Mouse (Mus musculus): ENCODE measurements around the gene Banf2. TPM values are rescaled to one million over a fixed set of nuclear protein-coding genes. Genes with fewer than 3 reads are reported as not detected.

The Banf2 gene
- total RNA-seq (2021): not detected

DNA sequence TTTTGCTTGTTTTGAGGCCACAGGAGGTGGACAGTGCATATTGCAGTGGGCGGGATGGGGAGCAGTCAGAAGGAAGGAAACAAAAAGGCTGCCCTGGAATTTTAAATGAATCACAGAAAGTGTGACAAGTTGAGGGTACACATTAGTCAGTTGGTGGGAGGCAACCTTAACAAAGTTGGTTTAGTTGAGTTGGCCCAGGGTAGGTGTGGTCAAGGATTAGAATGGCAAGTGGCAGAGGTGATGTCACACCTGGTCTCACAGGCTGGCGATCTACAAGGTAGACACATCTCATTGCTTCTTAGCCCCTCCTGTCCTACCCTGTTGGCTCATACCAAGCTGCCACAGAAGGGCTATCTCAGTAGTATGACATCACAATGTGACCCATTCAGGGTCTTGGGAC lies at the start of gene Banf2:
TSS of gene Banf2 (plus strand) at position 396 of the 400 bp plus-strand sequence.
- DNase-seq: no peak

DNA sequence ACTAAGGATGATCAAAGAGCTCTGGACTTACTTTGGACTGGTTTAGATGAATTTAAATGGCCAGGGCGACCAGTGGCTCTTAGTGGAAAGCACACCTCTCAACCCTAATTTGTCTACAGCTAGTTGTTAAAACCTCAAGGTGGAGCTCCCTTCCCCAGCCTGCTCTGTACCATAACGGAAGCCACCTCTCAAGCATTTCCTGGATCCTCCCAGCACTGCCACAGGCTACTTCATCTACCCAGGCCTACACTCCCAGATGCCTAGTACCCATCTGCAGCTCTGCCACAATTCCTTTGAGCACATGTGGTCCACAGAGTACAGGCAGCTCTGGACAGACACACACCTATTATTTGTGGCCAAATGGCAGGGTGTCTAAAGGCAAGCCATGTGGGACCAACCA lies 49.4 kb upstream of the Banf2 start:
- DNase-seq: no peak

DNA sequence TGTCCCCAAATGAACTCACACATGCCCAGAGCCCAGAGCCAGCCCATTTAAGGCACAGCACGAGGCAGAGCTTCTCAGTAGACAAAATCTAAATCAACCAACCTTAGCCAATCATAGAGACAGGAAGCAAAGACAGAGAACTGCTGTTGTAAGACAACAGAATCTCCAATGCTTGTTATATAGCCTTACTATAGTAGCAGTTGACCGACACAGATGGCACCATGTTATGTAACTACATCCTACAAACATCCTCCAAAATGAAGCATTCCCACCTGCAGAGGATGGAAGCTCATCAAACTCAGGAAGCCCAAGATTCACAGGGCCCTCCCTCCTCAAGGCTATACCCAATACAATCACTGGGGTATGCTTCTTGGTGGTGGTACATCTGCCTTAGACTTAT lies 45.4 kb upstream of the Banf2 start:
- no peak for DNase-seq

DNA sequence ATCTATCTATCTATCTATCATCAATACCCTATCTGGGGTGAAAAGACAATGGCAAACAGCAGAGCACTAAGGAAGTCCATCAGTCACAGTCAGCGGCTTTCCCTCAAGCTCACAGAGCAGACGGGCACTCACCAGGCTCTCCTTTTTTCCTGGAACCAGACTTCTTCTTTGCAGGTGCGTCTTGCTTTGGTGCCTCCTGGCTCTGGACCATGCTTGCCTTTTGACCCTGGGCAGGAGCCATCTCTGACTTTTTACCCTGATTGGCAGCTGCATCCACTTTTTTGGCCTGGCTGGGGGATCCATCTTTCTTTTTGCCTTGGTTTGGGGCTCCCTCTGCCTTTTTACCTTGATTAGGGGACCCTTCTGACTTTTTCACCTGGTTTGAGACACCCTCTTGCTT lies 44.8 kb upstream of the Banf2 start:
- no peak for DNase-seq

DNA sequence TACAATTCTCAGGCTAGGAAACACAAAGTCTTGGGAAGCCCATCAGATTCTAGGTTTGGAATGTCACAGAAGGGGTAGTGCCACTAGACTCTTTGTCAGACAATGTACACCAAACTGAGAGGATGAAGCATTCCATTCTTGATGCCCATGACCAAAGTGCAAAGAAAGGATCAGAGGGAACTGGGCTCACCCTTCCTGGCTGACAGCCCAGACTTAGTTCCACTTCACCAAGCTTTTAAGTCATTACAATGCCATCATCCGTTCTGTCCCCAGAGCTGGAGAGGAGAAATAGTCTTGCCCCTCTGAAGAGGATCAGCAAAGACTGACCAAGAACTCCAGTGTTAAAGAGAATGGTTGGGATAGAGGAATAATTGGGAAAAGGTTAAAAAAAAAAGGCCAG lies 41.9 kb upstream of the Banf2 start:
- DNase-seq: no peak

DNA sequence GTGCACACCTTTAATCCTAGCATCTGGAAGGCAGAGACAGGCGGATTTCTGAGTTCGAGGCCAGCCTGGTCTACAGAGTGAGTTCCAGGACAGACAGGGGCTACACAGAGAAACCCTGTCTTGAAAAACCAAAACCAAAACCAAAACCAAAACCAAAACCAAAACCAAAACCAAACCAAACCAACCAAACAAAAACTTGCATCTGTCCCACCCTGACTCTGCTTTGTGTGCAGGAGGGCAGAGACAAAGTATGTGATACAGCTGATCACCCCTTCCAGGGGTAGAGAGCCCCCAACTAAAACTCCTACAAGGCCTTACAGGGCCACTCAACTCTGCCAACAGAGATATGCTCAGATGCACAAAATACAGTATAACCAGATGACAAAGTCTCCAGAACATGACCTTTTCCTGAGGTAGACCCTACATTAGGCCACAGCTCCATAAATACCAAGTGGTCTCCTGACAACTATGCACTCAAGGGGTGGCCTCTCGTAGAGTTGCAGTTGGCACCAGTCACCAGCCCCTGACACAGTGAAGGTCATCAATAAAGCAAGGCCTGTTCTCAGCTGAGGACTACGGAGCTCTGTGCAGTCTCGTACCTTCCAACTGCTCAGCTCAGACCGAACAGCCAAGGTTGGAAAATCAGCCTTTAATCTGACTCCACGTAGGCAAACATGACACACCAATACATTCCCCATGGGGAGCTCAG lies 40.7 kb upstream of the Banf2 start:
- DNase-seq: no peak

DNA sequence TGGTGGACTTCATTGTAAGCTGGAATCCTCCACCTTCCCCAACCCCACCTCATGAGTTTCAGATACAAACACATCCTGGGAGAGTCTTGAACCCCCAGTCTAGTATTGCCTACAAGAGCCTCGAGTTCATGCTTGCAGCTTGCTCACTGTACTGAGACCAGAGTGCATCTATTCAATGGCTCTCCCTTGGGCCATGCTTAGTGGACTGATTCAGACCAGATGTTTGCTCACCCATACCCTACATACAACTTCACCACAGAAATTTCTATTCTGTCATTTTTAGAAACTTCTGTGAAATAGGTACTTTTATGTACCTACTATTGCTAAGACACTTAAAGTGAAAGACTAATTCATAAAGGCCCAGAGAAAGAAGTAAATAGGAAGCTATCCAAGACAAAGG lies 39.9 kb upstream of the Banf2 start:
- DNase-seq: no peak

DNA sequence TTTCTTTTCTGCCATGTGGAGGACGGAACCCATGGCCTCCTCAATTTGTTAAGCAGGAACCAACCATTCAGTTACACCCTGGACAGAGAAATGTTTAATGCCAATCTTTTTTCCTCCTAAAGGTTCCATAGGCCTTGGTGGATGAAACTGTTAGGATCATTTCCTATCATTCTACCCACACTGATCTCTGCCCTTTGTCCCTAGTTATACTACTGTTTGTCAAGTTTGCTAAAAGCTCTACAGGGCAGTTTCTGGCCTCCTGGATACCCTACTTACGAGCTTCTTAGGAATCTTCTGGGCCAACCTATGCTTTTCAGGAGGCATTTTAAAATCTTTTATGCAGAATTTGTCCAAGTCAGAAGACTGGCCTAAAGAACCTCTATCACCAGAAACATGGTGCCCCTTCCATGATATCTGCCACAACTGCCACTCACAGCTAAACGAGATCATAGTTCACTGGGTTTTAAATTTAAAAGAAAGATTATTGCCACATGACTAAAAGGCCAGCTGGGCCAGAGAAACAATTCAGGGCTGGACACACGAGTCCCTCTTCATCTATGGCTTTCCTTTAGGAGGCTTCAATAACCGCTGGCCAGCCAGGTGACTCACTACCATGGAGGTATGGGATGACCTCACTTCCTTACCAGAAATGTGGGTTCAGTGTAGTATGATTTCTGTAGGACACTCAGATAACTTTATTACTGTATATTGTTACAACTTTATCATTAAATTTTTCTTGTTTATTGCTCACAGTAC lies 30.5 kb upstream of the Banf2 start:
- DNase-seq: no peak

DNA sequence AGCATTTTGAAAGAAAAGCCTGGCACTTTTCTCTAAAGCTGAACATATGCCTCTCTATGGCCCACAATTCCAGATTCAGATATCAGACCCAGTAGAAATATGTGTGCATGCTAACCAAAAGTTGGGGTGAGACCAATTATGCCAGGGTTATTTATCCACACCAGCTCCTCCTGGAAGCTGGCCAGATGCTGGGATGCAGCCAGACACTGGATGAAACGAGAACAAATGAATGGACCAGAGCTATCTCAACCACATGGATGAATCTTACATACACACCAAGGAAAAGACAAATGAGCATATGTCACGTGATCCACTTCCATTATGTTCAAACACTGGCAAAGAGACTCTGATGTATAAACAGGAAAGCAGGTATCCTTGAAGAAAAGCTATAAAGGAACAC lies 29.3 kb upstream of the Banf2 start:
- no peak for DNase-seq

DNA sequence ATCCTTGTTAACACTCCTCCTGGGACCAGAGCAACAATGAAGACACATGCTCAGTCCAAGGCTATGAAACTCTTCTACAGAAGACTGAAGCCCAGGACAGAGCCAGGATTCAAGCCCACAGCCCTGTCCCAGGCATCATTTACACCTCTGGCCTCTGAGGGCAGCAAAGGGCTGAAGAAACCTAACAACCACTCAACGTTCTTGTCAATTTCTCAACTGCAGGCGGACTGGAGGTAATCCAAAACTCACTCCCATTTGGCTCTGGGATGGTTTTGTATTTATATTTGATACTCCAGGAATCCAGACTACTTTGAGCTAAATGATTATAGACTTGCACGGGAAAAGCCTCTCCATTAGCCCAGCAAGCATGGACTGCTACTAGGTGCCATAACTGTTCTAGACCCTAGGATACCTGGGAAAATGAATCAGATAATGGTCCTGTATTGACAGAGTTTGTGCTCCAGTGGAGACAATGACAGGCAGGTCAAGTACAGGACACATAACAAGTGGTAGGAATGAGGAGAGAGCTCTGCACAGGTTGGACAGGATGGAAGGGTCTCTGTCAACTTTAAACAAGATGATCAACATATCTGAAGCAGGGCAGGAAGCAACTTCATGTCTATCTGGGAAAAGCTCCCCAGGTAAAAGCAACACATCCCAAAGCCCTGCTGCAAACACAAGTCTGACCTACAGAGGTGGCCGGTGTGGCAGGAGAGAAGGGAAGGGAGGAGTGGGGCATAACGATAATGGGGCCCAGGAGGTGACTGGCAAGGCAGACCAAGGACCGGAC lies 27.5 kb upstream of the Banf2 start:
- DNase-seq: no peak

DNA sequence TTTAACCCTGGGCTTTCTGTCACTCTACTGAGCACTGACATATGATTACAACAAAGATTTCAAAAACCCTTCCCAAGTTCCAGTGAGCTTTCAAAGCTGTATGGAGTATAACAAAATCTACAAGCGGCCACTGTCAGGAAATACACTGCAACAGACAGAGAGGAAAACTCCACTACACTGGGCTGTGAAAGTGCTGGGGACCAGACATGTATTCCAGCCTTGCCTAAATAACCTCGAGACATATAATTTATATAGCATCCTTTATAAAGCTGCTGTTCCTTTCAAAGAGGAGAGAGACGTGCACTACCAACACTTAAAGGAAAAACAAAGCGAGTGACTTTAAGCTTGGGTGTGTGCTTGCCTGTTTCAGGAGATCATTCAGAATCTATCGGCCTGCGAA lies 26.2 kb upstream of the Banf2 start:
- no peak for DNase-seq

DNA sequence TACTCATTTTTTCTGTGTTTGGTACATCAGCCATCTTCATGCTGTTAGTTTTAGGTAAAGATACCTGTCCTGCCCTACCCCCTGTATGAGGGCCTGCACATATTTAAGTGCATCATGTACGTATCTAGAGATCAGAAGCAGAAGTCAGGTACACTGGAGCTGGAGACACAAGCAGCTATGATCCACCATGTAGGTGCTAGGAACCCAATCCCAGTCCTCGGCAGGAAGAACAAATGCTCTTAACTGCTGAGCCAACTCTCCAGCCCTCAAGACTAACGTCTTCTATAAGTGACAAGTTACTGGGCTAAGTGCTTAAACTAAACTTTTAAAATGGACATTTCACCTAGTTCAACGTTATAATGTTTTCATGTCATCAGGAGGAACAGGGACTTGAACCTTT lies 25.6 kb upstream of the Banf2 start:
- no peak for DNase-seq

DNA sequence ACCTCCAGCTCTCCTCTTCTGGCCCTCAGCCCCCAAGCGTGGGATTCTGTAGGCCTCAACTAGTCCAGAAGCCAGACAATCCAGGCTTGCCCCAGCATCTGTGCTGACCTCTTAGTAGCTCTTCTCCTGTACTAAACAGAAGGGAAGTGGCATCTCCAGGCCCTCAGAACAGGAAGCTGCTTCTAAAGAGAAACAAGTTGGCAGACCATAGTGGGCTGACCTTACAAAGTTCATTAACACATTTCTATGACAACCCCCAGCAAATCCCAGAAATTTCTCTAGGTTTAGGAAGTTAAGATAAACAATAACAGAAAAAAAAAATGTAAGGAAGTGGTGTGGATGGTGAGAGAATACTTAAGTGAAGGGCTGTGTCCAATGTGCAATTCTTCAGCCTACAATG lies 23.8 kb upstream of the Banf2 start:
- no peak for DNase-seq

DNA sequence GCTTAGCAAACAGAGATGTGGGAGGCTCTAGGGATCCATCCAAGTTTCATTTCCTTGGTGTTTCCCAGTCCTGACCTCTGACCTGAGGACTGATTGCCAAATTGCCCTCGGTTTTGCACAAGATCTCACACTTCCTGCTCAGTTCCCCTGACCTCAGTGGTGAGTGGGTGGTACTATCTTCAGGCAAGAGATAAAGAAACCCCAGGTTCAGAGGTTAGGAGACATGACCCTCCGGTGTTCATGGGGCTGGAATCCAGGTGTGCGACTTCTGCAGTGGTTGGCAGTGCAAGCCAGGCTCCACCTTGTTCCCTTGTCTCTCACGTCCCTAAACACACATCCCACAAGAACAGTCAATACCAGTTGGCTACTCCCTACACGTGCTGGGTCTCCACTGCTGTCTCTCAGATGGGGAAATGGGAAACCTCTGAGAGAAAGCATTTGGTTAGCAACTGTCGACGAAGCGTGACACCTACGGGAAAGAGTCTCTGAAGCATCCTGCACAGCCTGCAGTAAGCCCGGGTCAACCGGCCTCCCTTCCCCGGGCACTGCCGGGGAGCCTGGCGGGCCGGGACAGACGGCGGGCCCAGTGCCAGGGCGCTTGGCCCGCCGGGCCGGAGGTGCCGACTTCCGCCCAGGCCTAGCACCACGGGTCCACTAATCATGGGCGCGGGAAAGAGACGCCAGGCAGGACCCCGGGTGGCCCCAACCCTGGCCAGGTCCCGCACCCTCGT lies 23.1 kb upstream of the Banf2 start:
- no peak for DNase-seq

DNA sequence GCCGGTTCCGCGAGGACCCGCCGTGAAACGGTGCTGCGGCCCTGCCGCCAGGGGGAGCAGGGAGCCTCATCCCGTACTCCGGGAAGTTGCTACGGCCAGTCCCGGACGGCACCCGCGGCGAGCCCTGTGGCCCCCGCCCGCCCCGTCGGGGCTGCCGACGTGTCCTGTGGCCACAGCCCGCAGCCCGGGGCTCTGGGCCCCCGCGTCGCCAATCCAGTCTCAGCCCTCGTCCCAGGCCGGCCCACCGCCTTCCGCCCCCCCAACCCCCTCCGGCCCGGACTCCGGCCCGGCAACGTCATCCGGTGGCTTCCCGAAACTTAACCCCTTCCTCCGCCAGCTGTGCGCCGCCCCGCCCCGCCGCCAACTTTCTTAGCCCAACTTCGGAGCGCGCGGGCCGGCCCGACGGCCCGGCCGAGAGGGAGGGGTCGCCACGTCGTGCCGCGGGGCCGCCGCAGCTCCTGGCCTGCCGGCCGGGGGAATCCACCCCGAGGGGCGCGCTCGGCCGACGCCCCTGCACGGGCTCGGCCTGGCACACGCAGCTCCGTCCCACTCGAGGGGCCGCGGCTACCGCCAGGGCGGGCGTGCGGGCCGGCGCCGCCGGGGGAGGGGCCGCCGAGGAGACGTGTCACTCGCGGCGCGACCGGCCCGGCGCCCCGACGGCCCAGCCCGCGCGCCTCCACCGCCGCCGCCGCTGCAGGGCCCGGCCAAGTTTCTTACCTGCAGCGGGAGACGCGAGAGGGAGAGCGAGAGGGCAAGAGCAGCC lies 22.4 kb upstream of the Banf2 start:
- DNase-seq: peak; percentile 57 to 67

DNA sequence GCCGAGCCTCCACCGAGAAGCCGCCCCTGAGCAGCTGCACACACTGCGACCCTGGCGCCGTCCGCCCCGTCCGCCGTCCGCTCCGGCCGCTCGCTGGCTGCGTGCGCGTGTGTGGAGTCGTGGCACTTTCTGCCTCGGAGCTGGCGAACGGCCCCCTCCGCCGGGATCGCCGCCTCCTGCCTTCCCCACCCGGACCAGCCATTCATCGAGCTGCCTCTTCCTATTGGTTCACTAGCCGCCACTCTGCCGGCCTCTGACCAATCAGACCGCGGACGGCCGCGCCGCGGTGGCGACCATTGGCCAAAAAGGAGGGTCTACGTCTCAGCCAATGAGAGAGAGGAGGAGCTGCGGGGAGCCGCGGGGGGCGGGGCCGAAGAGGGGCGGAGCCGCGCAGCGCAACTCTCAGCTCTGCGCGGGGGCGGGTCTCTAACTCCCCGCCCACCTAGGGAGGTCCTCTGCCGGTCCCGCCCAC lies 21.7 kb upstream of the Banf2 start, which contains the start of gene Rrbp1:
TSS of gene Rrbp1 (minus strand) at position 184 of the 472 bp plus-strand sequence.
- peak; percentile 98 to 99 for DNase-seq

DNA sequence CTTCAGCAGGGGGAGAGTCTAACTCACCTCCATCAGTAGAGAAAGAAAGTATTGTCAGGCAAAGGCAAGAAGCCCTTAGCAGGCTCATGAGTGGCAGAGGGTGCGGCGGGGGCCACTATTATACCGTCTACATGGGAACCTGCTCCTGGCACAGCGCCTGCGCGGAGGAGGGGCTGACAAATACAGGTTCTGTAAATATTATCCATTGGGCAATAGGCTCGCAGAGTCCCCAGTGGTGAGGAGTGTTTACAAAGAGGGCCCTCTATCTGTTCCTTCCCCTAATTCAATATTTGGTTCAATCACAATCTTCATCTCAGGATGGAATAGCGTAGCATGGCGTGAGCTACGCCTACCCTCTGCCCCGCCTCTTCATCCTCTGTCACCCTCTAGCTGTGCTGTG lies 18.8 kb upstream of the Banf2 start:
- no peak for DNase-seq

DNA sequence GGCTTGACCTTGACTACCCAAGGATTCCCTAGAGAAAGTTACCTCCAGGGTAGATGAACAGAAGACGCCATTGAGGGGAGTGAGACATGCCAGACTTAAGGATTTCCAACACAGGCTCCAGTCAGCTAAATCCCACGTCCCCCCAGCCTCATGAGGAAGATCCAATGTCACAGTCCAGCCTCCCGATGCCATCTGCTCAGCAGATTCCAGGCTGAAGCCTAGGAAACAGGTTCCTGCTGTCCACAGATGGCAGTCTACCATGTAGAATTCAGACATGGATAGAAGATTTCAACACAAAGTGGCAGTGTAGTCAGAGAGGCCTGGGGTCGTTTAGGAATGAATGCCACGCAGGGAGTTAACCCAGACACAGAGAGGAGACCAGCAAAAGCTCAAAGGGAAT lies 18.4 kb upstream of the Banf2 start:
- DNase-seq: no peak

DNA sequence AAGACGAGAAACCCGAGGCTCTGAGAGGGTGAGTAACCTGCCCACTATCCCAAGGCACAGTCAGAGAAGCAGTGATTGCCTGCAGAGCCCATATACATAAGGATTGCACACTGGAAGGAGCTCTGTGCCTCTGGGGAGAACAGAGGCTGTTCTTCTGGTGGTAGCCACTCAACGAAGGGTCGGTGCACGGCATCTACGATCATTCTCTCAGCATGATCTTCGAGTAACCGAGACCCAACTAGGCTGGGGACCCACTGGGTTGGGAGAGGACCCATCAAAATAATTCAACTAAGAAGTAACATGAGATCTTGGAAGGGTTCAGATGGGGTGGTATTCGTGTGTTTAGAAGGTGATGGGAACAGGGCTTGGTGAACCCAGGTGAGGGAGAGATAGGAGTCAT lies 17.0 kb upstream of the Banf2 start:
- DNase-seq: no peak

DNA sequence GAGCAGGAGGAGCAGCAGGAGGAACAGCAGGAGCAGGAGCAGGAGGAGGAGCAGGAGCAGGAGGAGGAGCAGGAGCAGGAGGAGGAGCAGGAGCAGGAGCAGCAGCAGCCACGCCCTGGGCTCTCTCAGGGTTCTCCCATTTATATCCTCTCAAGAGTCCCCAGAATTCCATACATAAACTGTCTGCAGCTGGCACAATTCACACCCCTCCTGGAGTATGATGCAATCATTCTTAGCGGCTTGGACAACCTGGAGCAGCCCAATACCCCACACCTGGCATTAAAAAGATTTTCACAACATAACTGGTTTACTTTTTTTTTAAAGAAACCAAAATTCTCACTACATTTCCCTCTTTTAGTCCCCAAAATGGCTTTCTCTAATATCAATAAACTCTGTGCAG lies 12.9 kb upstream of the Banf2 start:
- DNase-seq: no peak

DNA sequence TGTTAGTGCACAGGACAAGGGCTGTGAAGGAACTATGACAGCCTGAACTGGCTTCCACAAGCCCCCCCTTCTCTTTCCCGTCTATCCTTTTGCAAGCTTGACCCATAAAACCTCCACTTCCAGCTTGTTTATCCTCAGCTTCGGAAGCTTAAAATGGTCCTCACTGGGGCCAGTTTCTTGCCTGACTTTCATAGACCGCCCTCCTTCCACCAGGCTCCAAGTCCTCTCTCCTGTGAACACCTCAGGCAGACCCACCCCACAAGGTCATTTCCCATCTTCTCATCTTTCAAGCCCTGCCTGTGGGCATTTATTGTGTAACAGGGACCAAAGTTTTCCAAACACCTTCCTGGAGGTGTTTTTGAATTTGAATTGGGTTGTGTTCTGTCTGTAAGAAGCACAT lies 10.4 kb upstream of the Banf2 start:
- no peak for DNase-seq

DNA sequence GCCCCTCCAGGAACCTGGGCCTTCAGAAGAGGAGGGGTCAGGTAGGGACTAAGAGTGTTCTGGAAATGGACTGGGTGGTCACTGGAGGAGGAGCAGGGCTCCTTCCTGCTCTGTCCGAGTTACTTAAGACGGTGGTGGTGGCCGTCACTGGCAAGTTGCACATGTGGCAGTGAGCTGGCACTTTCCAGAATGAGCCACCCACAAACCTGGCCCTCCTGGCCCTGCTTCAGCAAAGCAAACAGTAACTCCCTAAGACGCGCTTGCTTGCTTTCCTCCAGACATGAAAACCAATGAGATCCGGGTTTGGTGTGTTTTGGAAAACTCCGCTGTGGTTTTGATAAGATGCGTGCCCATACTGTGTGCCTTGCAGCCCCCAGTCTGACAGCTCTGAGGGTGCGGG lies 7.5 kb upstream of the Banf2 start:
- no peak for DNase-seq

All from layer of hippocampus, postnatal 36 days (tissue).